Mouse (Mus musculus) MEL (cell line): ENCODE measurements around the gene Apobec3. TPM values are rescaled to one million over a fixed set of nuclear protein-coding genes. Genes with fewer than 3 reads are reported as not detected.
A peak's percentile ranks its signal among the peaks of the same experiment; 100 is the strongest.

Experiments
- DNase-seq: peaks from one replicate; pipeline ENCODE4 v3.0.0; 2011; ENCODE audit warnings: low read depth, low spot score
- H3K27ac ChIP-seq: 2 replicates; pipeline ENCODE4 v1.5.1; 2012; ENCODE audit warnings: low read depth, mild to moderate bottlenecking, control low read depth, low read length, moderate library complexity; ENCODE audit not compliant: control insufficient read depth
- H3K27me3 ChIP-seq, 2 experiments: fragments of 150-350 bp in 1 of 2; sonication (generic) in 1 of 2; 2 replicates each; pipeline ENCODE4 v1.6.1; 2012; ENCODE audit warnings: low read length in 2 of 2, mild to moderate bottlenecking in 2 of 2, improper control_type of control experiment in 1 of 2, moderate library complexity in 1 of 2; ENCODE audit not compliant: insufficient read depth in 2 of 2, control insufficient read depth in 1 of 2
- H3K36me3 ChIP-seq, 2 experiments: 2 replicates each; pipeline ENCODE4 v1.6.1; 2012 to 2014; ENCODE audit warnings: low read length in 2 of 2, improper control_type of control experiment in 1 of 2, inconsistent platforms in 1 of 2, mild to moderate bottlenecking in 1 of 2; ENCODE audit not compliant: insufficient read depth in 2 of 2, control insufficient read depth in 1 of 2
- H3K4me1 ChIP-seq, 2 experiments: fragments of 150-350 bp in 1 of 2; sonication (generic) in 1 of 2; 2 replicates each; pipeline ENCODE4 v1.6.1; 2012; ENCODE audit warnings: low read length in 2 of 2, improper control_type of control experiment in 1 of 2, mild to moderate bottlenecking in 1 of 2; ENCODE audit not compliant: insufficient read depth in 2 of 2, control insufficient read depth in 1 of 2
- H3K4me3 ChIP-seq, 2 experiments: fragments of 150-350 bp in 1 of 2; sonication (generic) in 1 of 2; 2 replicates each; pipeline ENCODE4 v1.5.1; 2012; ENCODE audit warnings: low read depth in 2 of 2, low read length in 2 of 2, mild to moderate bottlenecking in 2 of 2, moderate library complexity in 2 of 2, control low read depth in 1 of 2, improper control_type of control experiment in 1 of 2; ENCODE audit not compliant: control insufficient read depth in 1 of 2, insufficient read depth in 1 of 2
- H3K79me2 ChIP-seq: 2 replicates; pipeline ENCODE4 v1.6.1; 2012; ENCODE audit warnings: mild to moderate bottlenecking, low read length, moderate library complexity; ENCODE audit not compliant: control insufficient read depth, poor library complexity, insufficient read depth
- H3K9ac ChIP-seq: 2 replicates; pipeline ENCODE4 v1.6.1; 2012; ENCODE audit warnings: low read depth, mild to moderate bottlenecking, control low read depth, low read length, moderate library complexity; ENCODE audit not compliant: control insufficient read depth, poor library complexity, severe bottlenecking
- H3K9me3 ChIP-seq: fragments of 150-350 bp; sonication (generic); replicated peaks from 2 replicates; pipeline ENCODE4 v1.6.1; 2012; ENCODE audit warnings: mild to moderate bottlenecking, low read length, improper control_type of control experiment, moderate library complexity; ENCODE audit not compliant: insufficient read depth
- BHLHE40 ChIP-seq: IDR thresholded peaks from 2 replicates; pipeline ENCODE4 v1.6.1; 2012; ENCODE audit warnings: low read depth, mild to moderate bottlenecking, inconsistent platforms, low read length, improper control_type of control experiment, borderline replicate concordance
- CHD1 ChIP-seq: IDR thresholded peaks from 2 replicates; pipeline ENCODE4 v1.6.1; 2012; ENCODE audit warnings: low read depth, mild to moderate bottlenecking, inconsistent platforms, low read length, improper control_type of control experiment
- CHD2 ChIP-seq: IDR thresholded peaks from 2 replicates; pipeline ENCODE4 v1.6.1; 2011; ENCODE audit warnings: low read length, improper control_type of control experiment
- CTCF ChIP-seq, 3 experiments: IDR thresholded peaks in 2 of 3; conservative IDR thresholded peaks in 1 of 3; 2 replicates each; pipeline ENCODE4 v1.5.1; 2011 to 2012; ENCODE audit warnings: low read length in 3 of 3, low read depth in 2 of 3, mild to moderate bottlenecking in 2 of 3, improper control_type of control experiment in 1 of 3, inconsistent platforms in 1 of 3, mixed read lengths in 1 of 3, moderate library complexity in 1 of 3; ENCODE audit not compliant: control insufficient read depth in 1 of 3, insufficient read depth in 1 of 3, poor library complexity in 1 of 3, severe bottlenecking in 1 of 3
- E2F4 ChIP-seq: IDR thresholded peaks from 2 replicates; pipeline ENCODE4 v1.6.1; 2011; ENCODE audit warnings: low read depth, low read length, improper control_type of control experiment, borderline replicate concordance
- ELF1 ChIP-seq: IDR thresholded peaks from 2 replicates; pipeline ENCODE4 v1.6.1; 2014; ENCODE audit warnings: low read depth, mild to moderate bottlenecking, inconsistent platforms, low read length, improper control_type of control experiment, moderate library complexity
- EP300 ChIP-seq, 2 experiments: IDR thresholded peaks; 2 replicates each; pipeline ENCODE4 v1.6.1; 2011; ENCODE audit warnings: improper control_type of control experiment in 2 of 2, low read length in 2 of 2, low read depth in 1 of 2, mild to moderate bottlenecking in 1 of 2
- ETS1 ChIP-seq: IDR thresholded peaks from 2 replicates; pipeline ENCODE4 v1.6.1; 2012; ENCODE audit warnings: low read depth, mild to moderate bottlenecking, inconsistent platforms, low read length, improper control_type of control experiment, moderate library complexity
- GABPA ChIP-seq: IDR thresholded peaks from 2 replicates; pipeline ENCODE4 v1.6.1; 2012; ENCODE audit warnings: low read depth, mild to moderate bottlenecking, inconsistent platforms, low read length, improper control_type of control experiment, moderate library complexity
- GATA1 ChIP-seq: IDR thresholded peaks from 2 replicates; pipeline ENCODE4 v1.6.1; 2011; ENCODE audit warnings: low read depth, low read length, improper control_type of control experiment
- HCFC1 ChIP-seq: IDR thresholded peaks from 2 replicates; pipeline ENCODE4 v1.6.1; 2012; ENCODE audit warnings: low read depth, mild to moderate bottlenecking, inconsistent platforms, low read length, improper control_type of control experiment, moderate library complexity
- JUND ChIP-seq: IDR thresholded peaks from 2 replicates; pipeline ENCODE4 v1.6.1; 2011; ENCODE audit warnings: low read depth, mild to moderate bottlenecking, improper control_type of control experiment, low read length
- KAT2A ChIP-seq: conservative IDR thresholded peaks from 2 replicates; pipeline ENCODE4 v1.6.1; 2012; ENCODE audit warnings: low read depth, low read length, improper control_type of control experiment, inconsistent platforms
- MAFK ChIP-seq: IDR thresholded peaks from 2 replicates; pipeline ENCODE4 v1.6.1; 2011; ENCODE audit warnings: low read depth, mild to moderate bottlenecking, low read length, improper control_type of control experiment, borderline replicate concordance
- MAX ChIP-seq: IDR thresholded peaks from 2 replicates; pipeline ENCODE4 v1.6.1; 2011; ENCODE audit warnings: low read length, improper control_type of control experiment
- MAZ ChIP-seq: IDR thresholded peaks from 2 replicates; pipeline ENCODE4 v1.6.1; 2012; ENCODE audit warnings: low read depth, mild to moderate bottlenecking, inconsistent platforms, low read length, improper control_type of control experiment
- MEF2A ChIP-seq: IDR thresholded peaks from 2 replicates; pipeline ENCODE4 v1.6.1; 2014; ENCODE audit warnings: low read depth, mild to moderate bottlenecking, inconsistent platforms, low read length, improper control_type of control experiment; ENCODE audit not compliant: poor library complexity, insufficient replicate concordance, severe bottlenecking; ENCODE audit errors: extremely low read depth
- MXI1 ChIP-seq: IDR thresholded peaks from 2 replicates; pipeline ENCODE4 v1.6.1; 2011; ENCODE audit warnings: mild to moderate bottlenecking, low read depth, low read length, improper control_type of control experiment
- MYB ChIP-seq: IDR thresholded peaks from 2 replicates; pipeline ENCODE4 v1.6.1; 2011; ENCODE audit warnings: mild to moderate bottlenecking, low read depth, low read length, improper control_type of control experiment
- MYC ChIP-seq: IDR thresholded peaks from 2 replicates; pipeline ENCODE4 v1.6.1; 2011; ENCODE audit warnings: low read depth, mild to moderate bottlenecking, low read length, improper control_type of control experiment, moderate library complexity
- NELFE ChIP-seq: IDR thresholded peaks from 2 replicates; pipeline ENCODE4 v1.6.1; 2011; ENCODE audit warnings: low read depth, low read length, improper control_type of control experiment
- NRF1 ChIP-seq: IDR thresholded peaks from 2 replicates; pipeline ENCODE4 v1.6.1; 2014; ENCODE audit warnings: low read depth, mild to moderate bottlenecking, inconsistent platforms, low read length, improper control_type of control experiment, moderate library complexity; ENCODE audit not compliant: poor library complexity, insufficient read depth, severe bottlenecking
- POLR2A ChIP-seq, 2 experiments: IDR thresholded peaks; 2 replicates each; pipeline ENCODE4 v1.6.1; 2011 to 2012; ENCODE audit warnings: low read length in 2 of 2, mild to moderate bottlenecking in 2 of 2, control low read depth in 1 of 2, improper control_type of control experiment in 1 of 2, low read depth in 1 of 2, moderate library complexity in 1 of 2; ENCODE audit not compliant: control insufficient read depth in 1 of 2, insufficient read depth in 1 of 2, poor library complexity in 1 of 2
- POLR2AphosphoS2 ChIP-seq: IDR thresholded peaks from 2 replicates; pipeline ENCODE4 v1.6.1; 2011; ENCODE audit warnings: low read length, improper control_type of control experiment
- POLR2AphosphoS5 ChIP-seq: IDR thresholded peaks from 2 replicates; pipeline ENCODE4 v1.6.1; 2012; ENCODE audit warnings: low read depth, borderline replicate concordance, mild to moderate bottlenecking, inconsistent platforms, low read length, moderate library complexity, mixed read lengths
- RAD21 ChIP-seq: IDR thresholded peaks from 2 replicates; pipeline ENCODE4 v1.6.1; 2011; ENCODE audit warnings: mild to moderate bottlenecking, low read depth, low read length, improper control_type of control experiment
- RCOR1 ChIP-seq: IDR thresholded peaks from 2 replicates; pipeline ENCODE4 v1.6.1; 2012; ENCODE audit warnings: low read depth, mild to moderate bottlenecking, inconsistent platforms, low read length, improper control_type of control experiment
- SIN3A ChIP-seq: IDR thresholded peaks from 2 replicates; pipeline ENCODE4 v1.6.1; 2012; ENCODE audit warnings: low read length, improper control_type of control experiment, inconsistent platforms
- SMC3 ChIP-seq: IDR thresholded peaks from 2 replicates; pipeline ENCODE4 v1.6.1; 2011; ENCODE audit warnings: low read depth, low read length, improper control_type of control experiment
- TAL1 ChIP-seq: IDR thresholded peaks from 2 replicates; pipeline ENCODE4 v1.6.1; 2012; ENCODE audit warnings: mild to moderate bottlenecking, inconsistent platforms, low read length, moderate library complexity, mixed read lengths
- TBP ChIP-seq: IDR thresholded peaks from 2 replicates; pipeline ENCODE4 v1.8.0; 2011; ENCODE audit warnings: low read depth, low read length, improper control_type of control experiment
- UBTF ChIP-seq: IDR thresholded peaks from 2 replicates; pipeline ENCODE4 v1.6.1; 2012; ENCODE audit warnings: low read depth, mild to moderate bottlenecking, inconsistent platforms, low read length, improper control_type of control experiment, moderate library complexity, borderline replicate concordance; ENCODE audit not compliant: insufficient read depth
- USF1 ChIP-seq: IDR thresholded peaks from 2 replicates; pipeline ENCODE4 v1.6.1; 2014; ENCODE audit warnings: low read depth, mild to moderate bottlenecking, inconsistent platforms, low read length, improper control_type of control experiment, moderate library complexity
- USF2 ChIP-seq, 2 experiments: IDR thresholded peaks; 2 replicates each; pipeline ENCODE4 v1.6.1; 2011 to 2012; ENCODE audit warnings: improper control_type of control experiment in 2 of 2, low read length in 2 of 2, borderline replicate concordance in 1 of 2, inconsistent platforms in 1 of 2, low read depth in 1 of 2, mild to moderate bottlenecking in 1 of 2; ENCODE audit not compliant: insufficient read depth in 1 of 2
- ZC3H11A ChIP-seq: IDR thresholded peaks from 2 replicates; pipeline ENCODE4 v1.6.1; 2012; ENCODE audit warnings: low read depth, mild to moderate bottlenecking, inconsistent platforms, low read length, improper control_type of control experiment
- ZKSCAN1 ChIP-seq: IDR thresholded peaks from 2 replicates; pipeline ENCODE4 v1.6.1; 2012; ENCODE audit warnings: low read depth, mild to moderate bottlenecking, inconsistent platforms, low read length, improper control_type of control experiment, moderate library complexity
- ZMIZ1 ChIP-seq: IDR thresholded peaks from 2 replicates; pipeline ENCODE4 v1.6.1; 2012; ENCODE audit warnings: low read depth, mild to moderate bottlenecking, inconsistent platforms, low read length, improper control_type of control experiment, moderate library complexity
- ZNF384 ChIP-seq: IDR thresholded peaks from 2 replicates; pipeline ENCODE4 v1.6.1; 2012; ENCODE audit warnings: low read depth, mild to moderate bottlenecking, inconsistent platforms, low read length, improper control_type of control experiment
- polyA plus RNA-seq, 2 experiments: library from polyadenylated mRNA; stranded (reverse) in 1 of 2; unstranded in 1 of 2; fragments of >175 nt in 1 of 2; fragments of >200 nt in 1 of 2; gene quantifications; 2 replicates each; pipeline versions ENCODE4 v1.2.1 to v1.2.4; 2012; ENCODE audit warnings: low replicate concordance in 2 of 2, low read depth in 1 of 2; ENCODE audit not compliant: insufficient read length in 2 of 2, insufficient read depth in 1 of 2, missing spikeins in 1 of 2
- total RNA-seq: library from RNA; depleted of rRNA; stranded (reverse); fragments of 300-350 nt; gene quantifications from 2 replicates; pipeline ENCODE4 v1.2.3, GENCODE M21; 2012

Apobec3 gene
- total and polyA plus RNA-seq, 3 experiments, result 22.2 to 38.6 TPM; not detected in 1

- H3K4me1 ChIP-seq, result peaks cover 4 to 17% of the 10 kb centered on the region in 2 experiments
- peaks cover 0 to 14% of the 10 kb centered on the region in 2 experiments; a peak in 2 of 4 replicates for H3K36me3 ChIP-seq
- H3K27ac ChIP-seq, result peak overlapping the region; percentile 86
- peak; percentile 86 for DNase-seq
- no peaks in the 10 kb centered on the region for H3K9me3 ChIP-seq
- peak overlapping the region; percentile 86 for H3K9ac ChIP-seq
- H3K4me3 ChIP-seq, result peak overlapping the region; percentile 67 to 96
- peaks cover 5% of the 10 kb centered on the region for H3K79me2 ChIP-seq
- no peaks in the 10 kb centered on the region for H3K27me3 ChIP-seq
- TF ChIP-seq CHD1 (no peak), USF1 (no peak), NELFE (peak; percentile 82), MYC (no peak), NRF1 (no peak), ZC3H11A (no peak), KAT2A (no peak), MAFK (no peak), SIN3A (no peak; the same call in none of the 2 replicates), HCFC1 (peak; percentile 50; the same call in 1 of the 2 replicates), MEF2A (no peak), RCOR1 (no peak), MYB (no peak), ELF1 (peak; percentile 62), GABPA (no peak), CTCF (IDR thresholded peaks at IDR 0.05 in 2 of 3, conservative IDR thresholded peaks at IDR 0.05 in 1 of 3; ENCODE audit: control insufficient read depth in 1 of 3, insufficient read depth in 1 of 3, low read depth in 2 of 3, low read length in 3 of 3, poor library complexity in 1 of 3, severe bottlenecking in 1 of 3) (no peak), ZNF384 (no peak), ZKSCAN1 (no peak), TAL1 (no peak), TBP (peak; percentile 69), UBTF (no peak), POLR2AphosphoS5 (no peak), RAD21 (no peak), GATA1 (no peak), USF2 (IDR thresholded peaks at IDR 0.05; ENCODE audit: borderline replicate concordance in 1 of 2, insufficient read depth in 1 of 2, low read depth in 1 of 2, low read length in 2 of 2) (no peak), MAZ (no peak), POLR2AphosphoS2 (peak; percentile 62; the same call in 1 of the 2 replicates), E2F4 (no peak), POLR2A (IDR thresholded peaks at IDR 0.05; ENCODE audit: control insufficient read depth in 1 of 2, insufficient read depth in 1 of 2, low read depth in 1 of 2, low read length in 2 of 2, poor library complexity in 1 of 2) (peak; percentile 53 to 73; a peak in 3 of 4 replicates), ETS1 (0 out of 2 replicates have a peak, but pooled peaks have one; percentile 11), SMC3 (no peak), MXI1 (no peak), MAX (no peak), CHD2 (no peak), ZMIZ1 (no peak), EP300 (IDR thresholded peaks at IDR 0.05; ENCODE audit: low read depth in 1 of 2, low read length in 2 of 2) (no peak), JUND (no peak), BHLHE40 (no peak)
Measured at GRCm38 (mm10) chr15:79892213-79892541, 718 bp downstream of the Apobec3 start.
